Mouse (Mus musculus) left cerebral cortex, adult 11 months (tissue): ENCODE measurements at regions not wholly inside any gene's neighbourhood (a gene's known extent, or its start where the extent isn't known, plus 50 kb on each side); places are given as distances from the start of the nearest gene placed in this dataset.

Source experiments
- DNase-seq: peaks from one replicate; pipeline ENCODE4 v3.0.0; 2022; ENCODE audit warnings: low spot score

DNA sequence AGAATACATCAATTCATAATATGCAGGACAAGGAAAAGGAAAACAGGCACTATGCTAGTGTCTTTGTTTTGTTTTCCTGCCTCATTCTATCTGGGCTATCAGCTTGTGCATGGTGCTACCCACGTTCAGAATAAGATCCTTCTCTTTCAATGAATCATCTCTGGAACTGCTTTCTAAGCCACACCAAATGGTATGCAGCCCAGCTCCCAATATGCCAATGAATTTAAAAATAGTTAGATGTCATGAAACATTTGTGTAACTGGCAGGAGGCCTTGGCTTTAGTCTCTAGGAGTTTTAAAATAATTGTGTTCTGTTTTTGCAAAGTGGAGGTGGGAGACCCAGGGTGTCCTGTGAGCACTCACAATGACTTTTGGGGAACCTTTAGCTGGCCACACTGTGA is 603.1 kb upstream of the Sema6d start:
- no peak for DNase-seq

DNA sequence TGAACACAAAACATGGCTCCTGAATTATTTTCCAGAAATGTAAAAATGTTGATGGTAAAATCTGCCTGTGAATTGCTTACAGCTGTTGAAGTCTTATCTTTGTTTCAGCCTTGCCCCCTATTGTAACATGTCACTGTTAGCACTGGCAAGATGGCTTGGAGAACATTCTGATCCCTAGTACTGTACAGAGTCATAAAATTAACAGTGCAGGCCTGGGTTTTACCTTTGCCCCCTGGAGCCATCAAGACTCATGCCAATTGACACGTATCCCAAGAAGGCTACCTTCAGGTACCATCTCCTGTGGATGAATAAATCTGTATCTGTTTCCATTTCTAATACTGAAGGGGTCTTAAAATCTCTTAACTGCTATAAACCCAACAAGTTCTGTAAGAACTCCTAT is 583.6 kb upstream of the Sema6d start:
- DNase-seq: no peak

DNA sequence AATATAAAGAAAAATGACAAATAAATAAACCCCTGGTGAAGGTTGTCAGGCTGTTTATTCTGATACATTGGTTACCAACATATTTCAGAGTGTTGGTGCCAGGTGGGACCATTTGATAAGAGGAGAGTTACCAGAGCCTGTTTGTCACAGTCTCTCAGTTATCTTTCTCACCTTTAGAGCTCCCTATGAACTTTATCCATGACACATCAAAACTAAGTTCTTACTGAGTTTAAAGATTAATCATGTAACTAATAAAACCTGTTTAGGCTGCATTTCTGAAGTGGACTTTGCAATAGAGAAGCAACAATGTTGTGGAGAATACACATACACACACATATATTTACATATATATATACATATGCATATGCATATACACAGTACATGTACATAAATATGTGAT is 582.7 kb upstream of the Sema6d start:
- no peak for DNase-seq

DNA sequence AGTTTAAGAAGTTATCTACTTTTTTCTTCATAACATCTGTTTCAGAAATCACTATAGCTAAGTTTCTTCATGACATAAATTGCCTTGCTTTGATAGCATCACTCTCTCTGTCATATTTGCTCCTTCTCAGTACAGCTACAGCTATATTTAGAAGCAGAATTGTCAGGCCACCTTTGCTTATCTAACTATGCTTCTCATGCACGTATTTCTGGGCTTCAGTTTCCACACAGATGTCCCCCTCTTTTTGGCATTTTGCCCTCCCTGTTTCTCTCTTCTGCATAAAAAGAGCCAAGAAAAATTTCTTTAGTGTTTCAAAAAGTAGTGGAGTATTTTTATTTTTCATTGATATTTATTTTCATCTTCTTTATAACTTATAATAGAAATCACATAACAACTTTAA is 560.9 kb upstream of the Sema6d start:
- DNase-seq: no peak

- DNase-seq: no peak
Observed at GRCm38 (mm10) chr2:123532946-123533791, 556.6 kb upstream of the Sema6d start.

- no peak for DNase-seq
Observed at GRCm38 (mm10) chr2:123551249-123551850, 538.4 kb upstream of the Sema6d start.

- DNase-seq: no peak
Observed at GRCm38 (mm10) chr2:123558123-123558650, 531.6 kb upstream of the Sema6d start.
